Mouse (Mus musculus) limb, embryonic 13.5 days (tissue): ENCODE results near the gene Prkcsh. TPM values are rescaled to one million over a fixed set of nuclear protein-coding genes. Genes with fewer than 3 reads are reported as not detected.

ENCODE experiments used
- ATAC-seq: fragments of 200-750 bp; cut with Nextera tagmentation; 2 replicates; pipeline ENCODE4 v1.8.0; 2017; ENCODE audit warnings: low read depth, moderate number of reproducible peaks, moderate TSS enrichment; ENCODE audit not compliant: low FRiP score
- H3K27ac ChIP-seq: fragments of 300-500 bp; sonication (generic); 2 replicates; pipeline ENCODE4 v1.5.1; 2015; ENCODE audit warnings: inconsistent platforms, mild to moderate bottlenecking, moderate library complexity
- H3K27me3 ChIP-seq: fragments of 300-500 bp; sonication (generic); 2 replicates; pipeline ENCODE4 v1.6.1; 2015; ENCODE audit warnings: mild to moderate bottlenecking, inconsistent platforms
- H3K36me3 ChIP-seq: fragments of 300-500 bp; sonication (generic); 2 replicates; pipeline ENCODE4 v1.6.1; 2015; ENCODE audit warnings: inconsistent platforms, mild to moderate bottlenecking, moderate library complexity
- H3K4me1 ChIP-seq: fragments of 300-500 bp; sonication (generic); 2 replicates; pipeline ENCODE4 v1.6.1; 2015; ENCODE audit warnings: inconsistent platforms
- H3K4me2 ChIP-seq: fragments of 300-500 bp; sonication (generic); replicated peaks from 2 replicates; pipeline ENCODE4 v1.6.1; 2015; ENCODE audit warnings: inconsistent platforms, mild to moderate bottlenecking, moderate library complexity
- H3K4me3 ChIP-seq: fragments of 300-500 bp; sonication (generic); 2 replicates; pipeline ENCODE4 v1.5.1; 2015; ENCODE audit warnings: moderate library complexity, mild to moderate bottlenecking, inconsistent platforms
- H3K9ac ChIP-seq: fragments of 300-500 bp; sonication (generic); 2 replicates; pipeline ENCODE4 v1.6.1; 2015; ENCODE audit warnings: mild to moderate bottlenecking, inconsistent platforms
- H3K9me3 ChIP-seq: fragments of 300-500 bp; sonication (generic); 2 replicates; pipeline ENCODE4 v1.6.1; 2016; ENCODE audit warnings: inconsistent platforms
- WGBS: fragments of 180-500 bp; shearing (Covaris S2); methylation state at CpG from one replicate; pipeline ENCODE4 v1.1.7; 2015; 5-methylcytosine and 5-hydroxymethylcytosine counted together
- polyA plus RNA-seq: library from polyadenylated mRNA; unstranded; fragments of >200 nt; fragmentation: Nextera tagmentation; extraction: Ambion mirVana; gene quantifications from 2 replicates; pipeline ENCODE4 v1.2.1, GENCODE M21; 2015

Gene Prkcsh
- polyA plus RNA-seq, 1 experiment from 2014 or later = 122 TPM

- ATAC-seq = no peak
- peaks cover 26% of the 10 kb centered on the region for H3K4me1 ChIP-seq
- WGBS = 1% methylated on average over 32 of the region's 32 CpGs
- H3K9ac ChIP-seq = peak overlapping the region; percentile 63
- no peak overlapping the region for H3K27ac ChIP-seq
- H3K36me3 ChIP-seq = no peaks in the 10 kb centered on the region
- H3K27me3 ChIP-seq = peaks cover 94% of the 10 kb centered on the region
- no peaks in the 10 kb centered on the region for H3K9me3 ChIP-seq
- peak overlapping the region; percentile 76 for H3K4me2 ChIP-seq
- peak overlapping the region; percentile 45 for H3K4me3 ChIP-seq
Observed at GRCm38 (mm10) chr9:21988421-21989101, 14.0 kb upstream of the Prkcsh start.

- Histone ChIP-seq H3K27ac (no peak within 1 kb of the TSS), H3K9me3 (no peaks in the 10 kb centered on the region), H3K4me3 (peak within 1 kb of the TSS; percentile 45), H3K4me1 (peaks cover 26% of the 10 kb centered on the region), H3K4me2 (peak within 1 kb of the TSS; percentile 76), H3K27me3 (peaks cover 93% of the 10 kb centered on the region), H3K36me3 (no peaks in the 10 kb centered on the region), H3K9ac (peak within 1 kb of the TSS; percentile 63)
- no peak for ATAC-seq
- under 1% methylated on average over 42 of the region's 42 CpGs for WGBS
Observed at GRCm38 (mm10) chr9:21989230-21990110, 13.1 kb upstream of the Prkcsh start, which contains the start of gene Rgl3. Gene Rgl3, minus strand, starts transcription at chr9:21989446.

GRCm38 (mm10) chr9:21992227-21992626, 10.4 kb upstream of the Prkcsh start:
- WGBS = 78% methylated on average over 4 of the region's 4 CpGs
- no peak overlapping the region for H3K4me3 ChIP-seq

GRCm38 (mm10) chr9:21996178-21996867, 6.3 kb upstream of the Prkcsh start:
- no peak for ATAC-seq
- Histone ChIP-seq H3K9ac (no peak overlapping the region), H3K27ac (no peak overlapping the region), H3K4me3 (no peak overlapping the region), H3K4me1 (no peaks in the 10 kb centered on the region), H3K4me2 (no peak overlapping the region), H3K36me3 (no peaks in the 10 kb centered on the region), H3K27me3 (peaks cover 36% of the 10 kb centered on the region), H3K9me3 (no peaks in the 10 kb centered on the region)
- WGBS = 86% methylated on average over 3 of the region's 3 CpGs

More at GRCm38 (mm10) chr9:21992227-21992626, 10.4 kb upstream of the Prkcsh start:
- no peaks in the 10 kb centered on the region for H3K36me3 ChIP-seq
- no peak overlapping the region for H3K27ac ChIP-seq
- H3K9me3 ChIP-seq = no peaks in the 10 kb centered on the region
- H3K27me3 ChIP-seq = peaks cover 74% of the 10 kb centered on the region
- H3K4me1 ChIP-seq = peaks cover 26% of the 10 kb centered on the region
- no peak overlapping the region for H3K9ac ChIP-seq
- ATAC-seq = no peak
- H3K4me2 ChIP-seq = no peak overlapping the region

- 0 out of 2 replicates have a peak, but pooled peaks cover 3% of the 10 kb centered on the region for H3K27me3 ChIP-seq
- H3K4me3 ChIP-seq = no peak overlapping the region
- peaks cover 23% of the 10 kb centered on the region for H3K4me1 ChIP-seq
- H3K4me2 ChIP-seq = no peak overlapping the region
- 91% methylated on average over 6 of the region's 6 CpGs for WGBS
- H3K9ac ChIP-seq = no peak overlapping the region
- H3K36me3 ChIP-seq = peaks cover 16% of the 10 kb centered on the region
- ATAC-seq = no peak
- H3K27ac ChIP-seq = no peak overlapping the region
- H3K9me3 ChIP-seq = no peaks in the 10 kb centered on the region
Observed at GRCm38 (mm10) chr9:22000296-22000695, 2.3 kb upstream of the Prkcsh start.

GRCm38 (mm10) chr9:22001633-22002032, 973 bp upstream of the Prkcsh start:
- Histone ChIP-seq H3K9me3 (no peaks in the 10 kb centered on the region), H3K27me3 (0 out of 2 replicates have a peak, but pooled peaks cover 3% of the 10 kb centered on the region), H3K9ac (no peak overlapping the region), H3K27ac (no peak overlapping the region), H3K4me3 (no peak overlapping the region), H3K4me2 (peak overlapping the region; percentile 63), H3K4me1 (peaks cover 23% of the 10 kb centered on the region), H3K36me3 (peaks cover 29% of the 10 kb centered on the region)
- no peak for ATAC-seq
- 87% methylated on average over 4 of the region's 4 CpGs for WGBS

GRCm38 (mm10) chr9:22003163-22003554, 553 bp downstream of the Prkcsh start:
- peaks cover 23% of the 10 kb centered on the region for H3K4me1 ChIP-seq
- 0 out of 2 replicates have a peak, but pooled peaks cover 2% of the 10 kb centered on the region for H3K27me3 ChIP-seq
- ATAC-seq = no peak
- peak overlapping the region; percentile 78 for H3K9ac ChIP-seq
- H3K4me3 ChIP-seq = peak overlapping the region; percentile 67
- H3K27ac ChIP-seq = peak overlapping the region; percentile 28; the same call in 1 of the 2 replicates
- peaks cover 44% of the 10 kb centered on the region for H3K36me3 ChIP-seq
- peak overlapping the region; percentile 93 for H3K4me2 ChIP-seq
- no peaks in the 10 kb centered on the region for H3K9me3 ChIP-seq
- WGBS = under 1% methylated on average over 18 of the region's 18 CpGs

GRCm38 (mm10) chr9:22004546-22004945, 1.9 kb downstream of the Prkcsh start:
- ATAC-seq = no peak
- Histone ChIP-seq H3K4me2 (peak overlapping the region; percentile 93; the same call in 1 of the 2 replicates), H3K4me3 (peak overlapping the region; percentile 67; the same call in 1 of the 2 replicates), H3K9ac (peak overlapping the region; percentile 26; the same call in 1 of the 2 replicates), H3K36me3 (peaks cover 58% of the 10 kb centered on the region), H3K27me3 (no peaks in the 10 kb centered on the region), H3K4me1 (peaks cover 23% of the 10 kb centered on the region), H3K9me3 (no peaks in the 10 kb centered on the region), H3K27ac (no peak overlapping the region)
- WGBS = 92% methylated on average over 12 of the region's 12 CpGs

- Histone ChIP-seq H3K4me1 (no peaks in the 10 kb centered on the region), H3K4me3 (no peak overlapping the region), H3K27me3 (no peaks in the 10 kb centered on the region), H3K4me2 (no peak overlapping the region), H3K27ac (no peak overlapping the region), H3K9me3 (no peaks in the 10 kb centered on the region), H3K36me3 (peaks cover 88% of the 10 kb centered on the region), H3K9ac (no peak overlapping the region)
- 91% methylated on average over 5 of the region's 5 CpGs for WGBS
- ATAC-seq = no peak
Observed at GRCm38 (mm10) chr9:22011055-22011454, 8.4 kb downstream of the Prkcsh start.

GRCm38 (mm10) chr9:22012731-22013130, 10.1 kb downstream of the Prkcsh start:
- no peak overlapping the region for H3K4me3 ChIP-seq
- no peak for ATAC-seq
- 91% methylated on average over 13 of the region's 13 CpGs for WGBS
- no peaks in the 10 kb centered on the region for H3K27me3 ChIP-seq
- H3K36me3 ChIP-seq = peaks cover 72% of the 10 kb centered on the region
- no peak overlapping the region for H3K27ac ChIP-seq
- no peaks in the 10 kb centered on the region for H3K4me1 ChIP-seq
- H3K4me2 ChIP-seq = no peak overlapping the region
- H3K9ac ChIP-seq = no peak overlapping the region
- H3K9me3 ChIP-seq = no peaks in the 10 kb centered on the region

- no peak overlapping the region for H3K4me2 ChIP-seq
- H3K27me3 ChIP-seq = no peaks in the 10 kb centered on the region
- no peaks in the 10 kb centered on the region for H3K4me1 ChIP-seq
- no peak for ATAC-seq
- no peak overlapping the region for H3K4me3 ChIP-seq
- 58% methylated on average over 10 of the region's 10 CpGs for WGBS
- no peak overlapping the region for H3K27ac ChIP-seq
- H3K36me3 ChIP-seq = peaks cover 36% of the 10 kb centered on the region
- no peaks in the 10 kb centered on the region for H3K9me3 ChIP-seq
- H3K9ac ChIP-seq = no peak overlapping the region
Observed at GRCm38 (mm10) chr9:22016245-22016644, 13.6 kb downstream of the Prkcsh start.
